Mouse (Mus musculus) lung, postnatal 0 days (tissue): ENCODE data around the gene Olfr91. TPM values are rescaled to one million over a fixed set of nuclear protein-coding genes. Genes with fewer than 3 reads are reported as not detected.

Experiments used
- ATAC-seq: fragments of 200-750 bp; cut with Nextera tagmentation; 2 replicates; pipeline ENCODE4 v1.8.0; 2017; ENCODE audit warnings: moderate library complexity
- DNase-seq: peaks from one replicate; pipeline ENCODE4 v3.0.0-alpha.2; 2016; ENCODE audit warnings: low spot score
- H3K27ac ChIP-seq: fragments of 300-500 bp; sonication (generic); 2 replicates; pipeline ENCODE4 v1.5.1; 2014; ENCODE audit warnings: antibody characterized with exemption, mild to moderate bottlenecking, low read length, mixed read lengths
- H3K27me3 ChIP-seq: fragments of 300-500 bp; sonication (generic); replicated peaks from 2 replicates; pipeline ENCODE4 v1.6.1; 2014; ENCODE audit warnings: low read length, mixed read lengths; ENCODE audit not compliant: insufficient read depth
- H3K36me3 ChIP-seq: fragments of 300-500 bp; sonication (generic); 2 replicates; pipeline ENCODE4 v1.6.1; 2014; ENCODE audit warnings: low read length, mixed read lengths; ENCODE audit not compliant: insufficient read depth
- H3K4me1 ChIP-seq: fragments of 300-500 bp; sonication (generic); 2 replicates; pipeline ENCODE4 v1.6.1; 2014; ENCODE audit warnings: antibody characterized with exemption, low read depth, low read length, mixed read lengths; ENCODE audit not compliant: insufficient read depth
- H3K4me2 ChIP-seq: fragments of 300-500 bp; sonication (generic); replicated peaks from 2 replicates; pipeline ENCODE4 v1.6.1; 2014; ENCODE audit warnings: low read depth, mild to moderate bottlenecking, low read length, moderate library complexity, mixed read lengths
- H3K4me3 ChIP-seq: fragments of 300-500 bp; sonication (generic); 2 replicates; pipeline ENCODE4 v1.5.1; 2014; ENCODE audit warnings: low read depth, low read length
- H3K9ac ChIP-seq: fragments of 300-500 bp; sonication (generic); replicated peaks from 2 replicates; pipeline ENCODE4 v1.6.1; 2014; ENCODE audit warnings: low read depth, mild to moderate bottlenecking
- H3K9me3 ChIP-seq: fragments of 300-500 bp; sonication (generic); 2 replicates; pipeline ENCODE4 v1.6.1; 2016; ENCODE audit warnings: low read length, mixed read lengths
- CTCF ChIP-seq: IDR thresholded peaks from 2 replicates; pipeline ENCODE4 v1.5.1; 2016; ENCODE audit warnings: antibody characterized with exemption, mild to moderate bottlenecking
- EP300 ChIP-seq: IDR thresholded peaks from 2 replicates; pipeline ENCODE4 v1.6.1; 2016; ENCODE audit warnings: antibody characterized with exemption, mild to moderate bottlenecking, control low read depth
- WGBS: fragments of 180-500 bp; shearing (Covaris S2); extraction: QIAGEN DNeasy Blood & Tissue Kit; methylation state at CpG from one replicate; pipeline ENCODE4 v1.1.7; 2014; 5-methylcytosine and 5-hydroxymethylcytosine counted together
- polyA plus RNA-seq: library from polyadenylated mRNA; unstranded; fragments of >200 nt; fragmentation: Nextera tagmentation; extraction: Ambion mirVana; gene quantifications from 2 replicates; pipeline ENCODE4 v1.2.1, GENCODE M21; 2015

Gene Olfr91
- polyA plus RNA-seq, 1 experiment from 2014 or later = not detected

DNA sequence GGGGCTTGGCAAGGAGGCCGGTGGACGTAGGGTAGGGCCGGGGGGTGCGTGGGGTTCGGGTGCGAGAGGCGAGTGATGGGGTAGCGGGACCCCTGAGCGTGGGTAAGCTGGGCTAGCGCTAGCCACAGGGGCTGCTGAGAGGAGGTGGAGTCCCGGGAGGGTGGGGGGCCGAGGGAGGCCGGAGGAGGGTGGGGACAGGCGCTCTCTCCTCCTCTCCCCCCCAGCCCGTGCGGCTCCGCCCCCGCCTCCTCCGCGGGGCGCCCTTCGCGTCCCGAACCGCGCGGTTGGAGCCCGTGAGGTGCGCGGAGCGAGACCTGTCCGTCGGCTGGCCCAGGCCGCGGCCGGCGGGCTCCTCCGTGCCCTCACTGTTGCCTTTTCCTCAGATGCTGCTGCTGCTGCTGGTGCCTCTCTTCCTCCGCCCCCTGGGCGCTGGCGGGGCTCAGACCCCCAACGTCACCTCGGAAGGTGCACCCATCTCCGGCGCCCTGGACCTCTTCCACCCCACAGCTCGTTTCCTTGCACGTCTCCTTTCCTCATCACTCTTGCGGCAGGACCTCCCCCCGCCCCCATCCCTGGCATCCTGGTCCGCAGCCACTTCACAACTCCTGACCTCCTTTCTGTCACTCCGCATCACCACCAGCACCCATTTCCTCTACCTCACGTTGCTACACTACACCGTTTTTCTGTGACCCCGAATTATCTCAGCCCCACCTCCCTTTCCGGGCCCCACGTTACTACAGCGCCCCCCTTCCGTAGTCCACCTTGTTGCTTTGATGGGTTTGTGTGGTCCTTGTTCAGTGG, 51.6 kb downstream of the Olfr91 start:
- H3K9me3 ChIP-seq = no peaks in the 10 kb centered on the region
- peak overlapping the region; percentile 68 for H3K27ac ChIP-seq
- no peaks in the 10 kb centered on the region for H3K36me3 ChIP-seq
- peak overlapping the region; percentile 88 for H3K4me3 ChIP-seq
- peaks cover 8% of the 10 kb centered on the region for H3K4me1 ChIP-seq
- under 1% methylated on average over 21 of the region's 58 CpGs for WGBS
- ATAC-seq (peak; percentile 74), DNase-seq (peak; percentile 72)
- H3K9ac ChIP-seq = peak overlapping the region; percentile 83
- no peaks in the 10 kb centered on the region for H3K27me3 ChIP-seq
- TF ChIP-seq EP300 (no peak), CTCF (peak; percentile 34; the same call in 1 of the 2 replicates)
- H3K4me2 ChIP-seq = peak overlapping the region; percentile 97

DNA sequence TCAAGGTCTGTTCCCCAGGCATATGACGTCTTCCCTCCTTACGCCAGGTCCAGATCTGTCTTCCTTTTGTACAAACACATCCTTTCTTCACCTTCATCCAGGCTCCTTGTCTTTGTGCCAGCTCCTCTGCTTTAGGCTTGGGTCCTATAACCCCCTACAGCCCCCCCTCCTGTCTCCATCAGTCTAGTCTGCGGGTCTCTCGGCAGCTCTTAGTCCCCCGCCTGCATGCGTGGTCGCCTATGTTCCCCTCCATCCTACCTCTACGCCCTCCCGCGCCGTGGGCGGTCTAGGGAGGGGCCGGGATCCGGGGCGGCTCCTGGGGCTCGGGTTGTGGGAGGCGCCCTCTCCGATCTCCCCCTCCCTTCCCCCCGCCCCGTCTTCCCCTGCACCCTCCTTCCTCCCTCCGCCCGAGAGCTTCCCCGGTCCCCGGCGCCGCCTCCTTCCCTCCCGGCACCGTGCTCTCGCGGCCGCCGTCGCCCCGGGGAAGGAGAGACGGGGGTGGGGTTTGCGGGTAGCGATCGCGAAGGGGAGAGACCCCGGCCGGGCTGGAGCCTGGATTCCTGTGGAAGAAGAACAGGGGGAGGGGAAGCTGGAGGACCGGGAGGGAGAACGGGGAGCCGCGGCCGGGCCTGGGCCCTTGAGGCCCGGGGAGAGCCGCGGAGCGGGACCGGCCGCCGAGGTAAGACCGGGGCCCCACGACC, 52.3 kb downstream of the Olfr91 start, which contains the start of gene Gabbr1:
Gene Gabbr1 (plus strand): TSS at position 356 of the 701 bp plus-strand sequence.
- Histone ChIP-seq H3K9ac (peak within 1 kb of the TSS; percentile 83), H3K4me3 (peak within 1 kb of the TSS; percentile 88), H3K9me3 (no peaks in the 10 kb centered on the region), H3K27ac (peak within 1 kb of the TSS; percentile 68), H3K36me3 (no peaks in the 10 kb centered on the region), H3K4me2 (peak within 1 kb of the TSS; percentile 97), H3K27me3 (no peaks in the 10 kb centered on the region), H3K4me1 (peaks cover 8% of the 10 kb centered on the region)
- ATAC-seq = peak; percentile 93
- TF ChIP-seq CTCF = no peak
- TF ChIP-seq EP300 = no peak
- peak; percentile 89 for DNase-seq
- 2% methylated on average over 45 of the region's 55 CpGs for WGBS

DNA sequence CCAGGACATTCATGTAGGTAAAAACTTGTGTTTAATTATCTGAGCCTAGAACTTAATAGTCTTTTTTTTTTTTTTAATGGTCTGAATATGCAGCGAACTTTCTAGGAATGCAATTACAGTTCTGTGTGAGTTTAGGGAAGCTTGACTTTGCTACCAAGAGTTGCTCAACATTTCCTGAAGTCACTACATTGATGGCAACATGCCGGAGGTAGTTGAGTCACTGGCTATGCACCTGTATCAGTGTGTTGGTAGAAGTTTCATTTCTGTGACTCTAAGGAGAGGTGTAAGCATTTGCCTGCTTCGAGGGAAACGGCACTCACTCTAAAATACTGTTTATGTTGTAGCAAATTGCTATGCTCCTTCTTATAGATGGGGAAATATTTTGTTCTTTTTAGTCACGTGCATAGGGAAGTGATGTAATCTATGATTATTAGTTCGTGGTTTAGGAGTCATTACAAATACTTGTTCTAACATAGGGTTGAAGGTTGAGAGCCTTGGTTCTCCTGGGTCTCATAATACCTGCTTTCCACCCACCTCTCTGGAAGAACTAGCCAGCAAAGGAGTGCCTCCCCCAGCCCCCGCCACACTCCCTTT, 53.3 kb downstream of the Olfr91 start:
- TF ChIP-seq CTCF (no peak), EP300 (no peak; the same call in 1 of the 2 replicates)
- DNase-seq = peak; percentile 56
- Histone ChIP-seq H3K9ac (no peak overlapping the region), H3K27me3 (no peaks in the 10 kb centered on the region), H3K4me1 (peaks cover 4% of the 10 kb centered on the region), H3K36me3 (no peaks in the 10 kb centered on the region), H3K27ac (no peak overlapping the region), H3K9me3 (no peaks in the 10 kb centered on the region), H3K4me3 (no peak overlapping the region), H3K4me2 (peak overlapping the region; percentile 97; the same call in 1 of the 2 replicates)
- 48% methylated on average over 7 of the region's 7 CpGs for WGBS
- ATAC-seq = no peak

Other genes with a start within 250 kb of the Olfr91 start
- 0.10 and 0.14 TPM in 2 replicates for gene Trim15, start 231.1 kb downstream of the Olfr91 start, polyA plus RNA-seq
- gene Trim10, start 228.7 kb downstream of the Olfr91 start, polyA plus RNA-seq = 3.5 and 3.6 TPM in 2 replicates
- gene Trim40, start 208.2 kb downstream of the Olfr91 start, polyA plus RNA-seq = not detected in 2 replicates
- not detected in 2 replicates for gene Trim31, start 200.2 kb downstream of the Olfr91 start, polyA plus RNA-seq
- 13.4 and 13.5 TPM in 2 replicates for gene Rnf39, start 155.4 kb downstream of the Olfr91 start, polyA plus RNA-seq
- 96.9 and 108 TPM in 2 replicates for gene Ppp1r11, start 146.5 kb downstream of the Olfr91 start, polyA plus RNA-seq
- 63.8 and 72.8 TPM in 2 replicates for gene Znrd1, start 139.7 kb downstream of the Olfr91 start, polyA plus RNA-seq
- 5.1 and 6.1 TPM in 2 replicates for gene Znrd1as, start 139.7 kb downstream of the Olfr91 start, polyA plus RNA-seq
- 0.14 TPM in 1 of 2 replicates, not detected in the other for gene 2410137M14Rik, start 117.0 kb downstream of the Olfr91 start, polyA plus RNA-seq
- gene H2-M5, start 108.7 kb downstream of the Olfr91 start, polyA plus RNA-seq = 0.13 and 0.21 TPM in 2 replicates
- gene Zfp57, start 97.1 kb downstream of the Olfr91 start, polyA plus RNA-seq = 35.6 and 44.3 TPM in 2 replicates
- 0.07 TPM in 1 of 2 replicates, not detected in the other for gene Mog, start 74.9 kb downstream of the Olfr91 start, polyA plus RNA-seq
- gene Gabbr1, start 52.3 kb downstream of the Olfr91 start, polyA plus RNA-seq = 5.8 and 6.2 TPM in 2 replicates
- gene Olfr90, start 9.8 kb downstream of the Olfr91 start, polyA plus RNA-seq = not detected in 2 replicates
- gene Olfr92, start 21.8 kb upstream of the Olfr91 start, polyA plus RNA-seq = not detected in 2 replicates
- not detected in 2 replicates for gene Olfr93, start 63.2 kb upstream of the Olfr91 start, polyA plus RNA-seq
- not detected in 2 replicates for gene Ubd, start 95.6 kb upstream of the Olfr91 start, polyA plus RNA-seq
- not detected in 2 replicates for gene Olfr94, start 102.7 kb upstream of the Olfr91 start, polyA plus RNA-seq
- not detected in 2 replicates for gene Olfr95, start 114.8 kb upstream of the Olfr91 start, polyA plus RNA-seq
- not detected in 2 replicates for gene Olfr96, start 121.9 kb upstream of the Olfr91 start, polyA plus RNA-seq
- gene Olfr97, start 139.1 kb upstream of the Olfr91 start, polyA plus RNA-seq = not detected in 2 replicates
- gene Olfr98, start 165.5 kb upstream of the Olfr91 start, polyA plus RNA-seq = not detected in 2 replicates
- 5.5 and 5.9 TPM in 2 replicates for gene H2-M3, start 171.9 kb upstream of the Olfr91 start, polyA plus RNA-seq
- gene Olfr99, start 185.2 kb upstream of the Olfr91 start, polyA plus RNA-seq = not detected in 2 replicates
- not detected in 2 replicates for gene Olfr101, start 206.0 kb upstream of the Olfr91 start, polyA plus RNA-seq
- gene Olfr102, start 218.8 kb upstream of the Olfr91 start, polyA plus RNA-seq = not detected in 2 replicates
- not detected in 2 replicates for gene Olfr103, start 241.4 kb upstream of the Olfr91 start, polyA plus RNA-seq